Mouse (Mus musculus) hindbrain, embryonic 11.5 days (tissue): ENCODE data around the gene 1700008O03Rik. TPM values are rescaled to one million over a fixed set of nuclear protein-coding genes. Genes with fewer than 3 reads are reported as not detected.
A peak's percentile ranks its signal among the peaks of the same experiment; 100 is the strongest.

Experiments used
- ATAC-seq: fragments of 200-750 bp; cut with Nextera tagmentation; 2 replicates; pipeline ENCODE4 v1.8.0; 2017; ENCODE audit warnings: mild to moderate bottlenecking, moderate TSS enrichment, moderate library complexity; ENCODE audit not compliant: low FRiP score
- DNase-seq: peaks from one replicate; pipeline ENCODE4 v3.0.0-alpha.2; 2015; ENCODE audit warnings: low spot score
- H3K27ac ChIP-seq: fragments of 300-500 bp; sonication (generic); 2 replicates; pipeline ENCODE4 v1.5.1; 2014; ENCODE audit warnings: mild to moderate bottlenecking, low read depth, low read length
- H3K27me3 ChIP-seq: fragments of 300-500 bp; sonication (generic); 2 replicates; pipeline ENCODE4 v1.6.1; 2014; ENCODE audit warnings: mild to moderate bottlenecking, low read length, moderate library complexity, mixed read lengths; ENCODE audit not compliant: control insufficient read depth, insufficient read depth
- H3K36me3 ChIP-seq: fragments of 300-500 bp; sonication (generic); 2 replicates; pipeline ENCODE4 v1.6.1; 2014; ENCODE audit warnings: mild to moderate bottlenecking, low read length, moderate library complexity, mixed read lengths; ENCODE audit not compliant: control insufficient read depth, insufficient read depth
- H3K4me1 ChIP-seq: fragments of 300-500 bp; sonication (generic); replicated peaks from 2 replicates; pipeline ENCODE4 v1.6.1; 2014; ENCODE audit warnings: low read length, mixed read lengths; ENCODE audit not compliant: control insufficient read depth, insufficient read depth
- H3K4me2 ChIP-seq: fragments of 300-500 bp; sonication (generic); replicated peaks from 2 replicates; pipeline ENCODE4 v1.6.1; 2014; ENCODE audit warnings: mild to moderate bottlenecking, low read depth, low read length
- H3K4me3 ChIP-seq: fragments of 300-500 bp; sonication (generic); 2 replicates; pipeline ENCODE4 v1.5.1; 2014; ENCODE audit warnings: low read depth, low read length
- H3K9ac ChIP-seq: fragments of 300-500 bp; sonication (generic); 2 replicates; pipeline ENCODE4 v1.6.1; 2014; ENCODE audit warnings: low read depth, low read length
- H3K9me3 ChIP-seq: fragments of 300-500 bp; sonication (generic); 2 replicates; pipeline ENCODE4 v1.6.1; 2016; ENCODE audit warnings: low read length; ENCODE audit not compliant: control insufficient read depth
- WGBS: fragments of 180-500 bp; shearing (Covaris S2); extraction: QIAGEN DNeasy Blood & Tissue Kit; methylation state at CpG from one replicate; pipeline ENCODE4 v1.1.7; 2014; 5-methylcytosine and 5-hydroxymethylcytosine counted together
- polyA plus RNA-seq: library from polyadenylated mRNA; unstranded; fragments of >200 nt; fragmentation: Nextera tagmentation; extraction: Ambion mirVana; gene quantifications from 2 replicates; pipeline ENCODE4 v1.2.1, GENCODE M21; 2014

1700008O03Rik gene
- polyA plus RNA-seq, 1 experiment from 2014 or later: 1.4 TPM

DNA sequence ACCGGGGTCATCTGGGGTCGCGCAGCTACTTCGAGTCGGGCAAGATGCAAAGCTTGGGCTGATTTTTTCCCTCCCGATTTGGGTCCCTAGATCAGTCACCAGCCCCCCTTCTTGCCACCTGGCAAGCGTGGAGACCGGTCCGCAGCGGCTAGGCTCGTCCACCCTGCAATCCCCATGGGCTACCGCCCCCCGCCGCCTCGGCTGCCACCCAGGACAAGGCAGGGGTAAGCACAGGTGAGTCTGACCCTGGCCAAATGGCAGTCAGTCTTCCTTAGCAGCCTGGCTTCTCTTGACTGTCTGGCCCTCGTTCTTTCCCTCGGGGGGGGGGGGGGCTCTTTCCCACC, 932 bp downstream of the 1700008O03Rik start:
- Histone ChIP-seq H3K4me2 (peak overlapping the region; percentile 90), H3K4me3 (peak overlapping the region; percentile 45), H3K27ac (no peak overlapping the region), H3K9me3 (no peaks in the 10 kb centered on the region), H3K36me3 (no peaks in the 10 kb centered on the region), H3K27me3 (peaks cover 4% of the 10 kb centered on the region; the same call in 1 of the 2 replicates), H3K9ac (peak overlapping the region; percentile 29; the same call in 1 of the 2 replicates), H3K4me1 (no peaks in the 10 kb centered on the region; the same call in 1 of the 2 replicates)
- WGBS: under 1% methylated on average over 15 of the region's 17 CpGs
- DNase-seq (no peak), ATAC-seq (peak; percentile 73)

DNA sequence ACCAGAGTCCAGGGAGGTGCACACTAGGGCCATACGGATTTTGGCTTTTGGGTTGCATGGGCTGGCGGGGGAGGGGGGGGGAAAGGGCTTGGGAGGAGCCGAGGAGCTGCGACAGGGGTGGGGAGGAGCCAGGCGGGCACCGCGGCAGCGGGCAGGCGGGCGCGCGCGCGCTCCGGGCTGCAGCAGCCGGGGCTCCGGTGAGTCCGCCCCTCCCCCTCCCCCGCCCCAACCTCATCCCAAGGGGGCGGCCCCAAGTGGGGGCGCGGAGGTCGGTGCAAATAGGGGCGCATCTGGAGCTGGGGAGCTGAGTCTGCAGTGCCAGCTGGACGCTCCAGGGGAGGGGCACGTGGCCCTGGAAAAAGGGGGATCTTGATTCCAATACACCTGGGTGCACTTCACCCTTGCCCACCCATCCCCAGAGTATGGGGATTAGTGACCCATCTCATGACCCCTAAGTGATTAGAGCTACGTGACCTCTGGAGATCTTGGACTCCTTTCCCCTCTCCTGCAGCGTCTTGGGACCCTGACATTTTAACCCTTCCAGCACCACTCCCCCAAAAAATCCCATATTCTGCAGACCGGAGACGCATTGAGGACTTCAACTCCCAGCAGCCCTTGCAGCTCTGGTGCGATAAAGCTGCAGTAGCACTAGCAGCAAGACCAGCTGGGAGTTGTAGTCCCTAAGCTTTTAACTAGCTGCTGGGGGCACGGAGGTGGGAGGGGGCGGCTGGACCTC, 1.5 kb downstream of the 1700008O03Rik start, which contains the start of gene Syt3:
Gene Syt3 (plus strand): TSS at position 123 of the 736 bp plus-strand sequence.
- peak; percentile 87 for ATAC-seq
- peak; percentile 82 for DNase-seq
- peak within 1 kb of the TSS; percentile 45 for H3K4me3 ChIP-seq
- H3K27ac ChIP-seq: no peak within 1 kb of the TSS
- no peaks in the 10 kb centered on the region for H3K9me3 ChIP-seq
- WGBS: under 1% methylated on average over 24 of the region's 33 CpGs
- H3K4me1 ChIP-seq: no peaks in the 10 kb centered on the region; the same call in 1 of the 2 replicates
- H3K9ac ChIP-seq: peak within 1 kb of the TSS; percentile 40
- no peaks in the 10 kb centered on the region for H3K36me3 ChIP-seq
- H3K27me3 ChIP-seq: peaks cover 4% of the 10 kb centered on the region; the same call in 1 of the 2 replicates
- H3K4me2 ChIP-seq: peak within 1 kb of the TSS; percentile 90

DNA sequence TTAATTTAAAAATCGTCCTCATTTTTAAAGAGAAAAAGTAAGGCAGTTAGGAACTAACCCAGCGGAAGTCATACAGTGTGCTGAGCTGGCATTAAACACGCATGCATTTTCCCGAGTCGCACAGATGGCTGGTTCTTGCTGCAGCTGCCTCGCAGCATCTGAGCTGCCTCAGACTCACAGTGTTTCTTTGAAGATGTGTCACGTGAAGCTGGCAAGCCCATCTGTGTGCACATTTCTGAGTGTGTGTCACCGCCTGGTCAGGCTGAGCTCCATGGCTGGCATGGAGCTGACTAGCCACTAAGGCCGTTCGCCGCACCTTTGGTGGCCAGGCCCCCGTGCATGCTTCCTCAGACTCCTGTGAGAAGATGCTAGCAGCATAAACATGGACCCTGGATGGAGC, 3.1 kb downstream of the 1700008O03Rik start:
- peak overlapping the region; percentile 47; the same call in 1 of the 2 replicates for H3K27ac ChIP-seq
- H3K27me3 ChIP-seq: peaks cover 4% of the 10 kb centered on the region; the same call in 1 of the 2 replicates
- H3K4me1 ChIP-seq: no peaks in the 10 kb centered on the region; the same call in 1 of the 2 replicates
- H3K9ac ChIP-seq: no peak overlapping the region
- H3K4me2 ChIP-seq: no peak overlapping the region
- no peaks in the 10 kb centered on the region for H3K36me3 ChIP-seq
- ATAC-seq: no peak
- 77% methylated on average over 12 of the region's 12 CpGs for WGBS
- H3K4me3 ChIP-seq: no peak overlapping the region
- DNase-seq: peak; percentile 19
- no peaks in the 10 kb centered on the region for H3K9me3 ChIP-seq

DNA sequence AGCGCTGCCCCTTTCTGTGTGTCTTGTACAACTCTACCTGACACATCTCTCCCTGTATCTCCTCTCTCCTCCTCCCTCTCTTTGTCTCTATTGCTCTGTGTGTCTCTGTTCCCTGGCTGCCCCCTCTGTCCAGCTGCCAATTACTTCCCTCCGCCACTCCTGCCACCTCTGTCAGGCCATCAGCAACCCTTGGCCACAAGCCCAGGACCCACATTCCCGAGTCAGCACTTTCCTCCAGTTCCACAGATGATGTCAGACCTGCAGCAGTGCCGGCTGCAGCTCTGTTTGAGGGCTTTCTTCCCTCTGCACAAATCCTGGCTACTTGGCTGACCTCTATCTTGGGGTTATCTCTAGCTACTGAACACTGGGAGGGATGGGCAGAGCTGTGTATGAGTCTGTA, 7.3 kb downstream of the 1700008O03Rik start:
- Histone ChIP-seq H3K9ac (no peak overlapping the region), H3K36me3 (no peaks in the 10 kb centered on the region), H3K4me3 (no peak overlapping the region), H3K27ac (no peak overlapping the region), H3K4me1 (0 out of 2 replicates have a peak, but pooled peaks cover 5% of the 10 kb centered on the region), H3K4me2 (no peak overlapping the region), H3K27me3 (no peaks in the 10 kb centered on the region), H3K9me3 (no peaks in the 10 kb centered on the region)
- DNase-seq (no peak), ATAC-seq (no peak)
- WGBS: 67% methylated on average over 4 of the region's 4 CpGs

DNA sequence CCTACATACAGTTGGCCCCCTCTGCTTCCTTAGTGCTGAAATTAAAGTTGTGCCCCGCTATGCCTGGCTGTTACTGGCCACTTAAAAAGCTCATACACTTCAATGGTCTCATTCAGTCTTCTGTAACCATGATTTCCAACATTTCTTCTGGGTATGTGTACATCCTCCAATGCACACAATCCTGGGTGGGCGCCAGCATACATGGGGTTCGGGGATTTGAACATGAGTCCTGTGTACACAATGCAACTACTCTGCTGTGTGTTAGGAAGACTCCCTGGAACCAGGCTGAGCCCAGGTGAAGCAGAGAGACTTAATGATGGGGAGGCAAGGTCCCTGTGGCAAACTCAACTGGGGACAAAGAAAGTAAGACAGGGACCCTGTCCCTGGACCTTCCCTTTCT, 9.8 kb downstream of the 1700008O03Rik start:
- Histone ChIP-seq H3K36me3 (no peaks in the 10 kb centered on the region), H3K27me3 (no peaks in the 10 kb centered on the region), H3K4me1 (0 out of 2 replicates have a peak, but pooled peaks cover 5% of the 10 kb centered on the region), H3K4me3 (no peak overlapping the region), H3K9ac (no peak overlapping the region), H3K9me3 (no peaks in the 10 kb centered on the region), H3K27ac (no peak overlapping the region), H3K4me2 (no peak overlapping the region)
- no peak for ATAC-seq
- DNase-seq: no peak
- WGBS: 60% methylated on average over 3 of the region's 3 CpGs

DNA sequence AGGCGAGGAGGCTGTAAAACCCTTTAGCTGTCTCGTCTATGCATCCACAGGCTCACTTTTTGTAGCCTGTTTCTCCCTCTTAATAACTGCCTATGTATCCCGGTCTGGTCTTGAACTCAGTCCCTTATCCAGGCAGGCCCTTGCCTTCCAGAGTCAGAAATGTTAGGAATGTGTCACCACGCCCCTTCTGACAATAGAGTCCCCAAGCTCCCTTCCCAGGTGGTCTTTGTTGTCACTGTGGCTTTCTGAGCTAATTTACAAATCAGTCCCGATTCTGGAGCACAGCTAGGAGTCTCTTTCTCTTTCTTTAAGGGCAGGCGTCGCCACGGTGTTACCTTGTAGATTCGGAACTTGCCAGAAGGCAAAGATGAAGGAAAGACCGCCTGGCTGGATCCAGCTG, 10.4 kb downstream of the 1700008O03Rik start:
- peak; percentile 27; the same call in 1 of the 2 replicates for ATAC-seq

DNA sequence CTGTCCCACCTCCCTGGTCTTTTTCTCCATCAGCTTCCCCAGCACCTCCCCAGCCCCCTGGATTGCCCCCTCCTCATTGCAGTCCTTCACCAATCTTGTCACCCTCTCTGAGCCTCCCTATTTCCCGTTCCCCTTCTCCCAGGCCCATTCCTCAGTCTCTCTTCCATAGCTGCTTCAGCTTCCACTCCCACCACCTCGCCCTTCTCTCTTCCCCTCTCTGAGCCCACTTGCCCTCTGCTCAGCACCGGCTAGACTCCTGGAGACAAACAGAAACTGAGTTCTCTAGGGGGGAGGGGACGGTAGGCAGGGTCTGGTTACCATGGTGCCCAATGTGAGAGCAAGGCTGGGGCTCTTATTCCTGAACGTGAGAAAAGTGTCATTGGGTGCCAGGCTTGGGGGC, 10.9 kb downstream of the 1700008O03Rik start:
- H3K4me1 ChIP-seq: 0 out of 2 replicates have a peak, but pooled peaks cover 5% of the 10 kb centered on the region
- WGBS: 1% methylated on average over 5 of the region's 5 CpGs

More for the DNA sequence above, 10.4 kb downstream of the 1700008O03Rik start:
- WGBS: 1% methylated on average over 10 of the region's 10 CpGs
- H3K27ac ChIP-seq: peak overlapping the region; percentile 59
- no peaks in the 10 kb centered on the region for H3K36me3 ChIP-seq
- no peaks in the 10 kb centered on the region for H3K9me3 ChIP-seq
- H3K4me1 ChIP-seq: 0 out of 2 replicates have a peak, but pooled peaks cover 5% of the 10 kb centered on the region
- peak overlapping the region; percentile 72 for H3K4me2 ChIP-seq
- H3K9ac ChIP-seq: no peak overlapping the region
- no peaks in the 10 kb centered on the region for H3K27me3 ChIP-seq
- H3K4me3 ChIP-seq: peak overlapping the region; percentile 55
- DNase-seq: peak; percentile 52

DNA sequence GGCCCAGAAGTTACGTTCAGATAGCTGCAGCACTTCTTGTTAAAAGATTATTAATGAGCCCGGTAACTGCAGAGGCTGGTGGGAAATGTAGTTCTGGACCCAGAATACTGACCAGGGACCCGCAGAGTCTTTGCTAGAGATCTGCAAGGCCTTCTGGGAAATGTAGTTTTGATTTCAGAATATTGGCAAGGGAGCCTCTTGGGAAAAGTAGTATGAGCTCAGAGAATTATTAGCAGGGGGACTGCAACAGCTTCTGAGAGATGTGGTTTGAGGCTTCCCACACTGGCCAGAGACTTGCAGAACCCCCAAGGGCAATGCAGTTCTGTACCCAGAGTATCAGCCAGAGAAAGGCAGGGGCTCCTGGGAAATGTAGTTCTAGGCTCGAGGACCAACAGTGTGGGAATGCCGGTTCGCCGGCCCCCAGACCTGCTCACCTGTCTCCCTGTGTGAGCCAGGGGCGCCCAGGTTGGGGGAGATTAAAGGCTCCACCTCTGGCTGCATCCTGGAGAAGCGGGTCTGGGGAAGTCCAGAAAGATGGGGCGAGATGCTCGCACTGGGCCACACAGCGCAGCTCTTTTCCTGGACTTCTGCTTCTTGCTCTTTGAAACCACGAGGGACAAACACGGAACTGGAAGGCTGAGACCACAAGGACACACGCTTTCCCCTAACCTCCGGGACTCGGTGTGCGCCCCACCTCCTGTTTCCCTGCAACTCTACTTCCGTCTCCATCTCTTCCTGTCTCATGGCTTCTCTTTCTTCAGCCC, 11.5 kb downstream of the 1700008O03Rik start:
- Histone ChIP-seq H3K27me3 (no peaks in the 10 kb centered on the region), H3K4me1 (0 out of 2 replicates have a peak, but pooled peaks cover 5% of the 10 kb centered on the region), H3K9me3 (no peaks in the 10 kb centered on the region), H3K4me3 (peak overlapping the region; percentile 55), H3K9ac (peak overlapping the region; percentile 63), H3K36me3 (no peaks in the 10 kb centered on the region), H3K27ac (peak overlapping the region; percentile 59), H3K4me2 (peak overlapping the region; percentile 72)
- ATAC-seq (peak; percentile 91), DNase-seq (peak; percentile 87)
- 0% methylated on average over 19 of the region's 19 CpGs for WGBS

More for the DNA sequence above, 10.9 kb downstream of the 1700008O03Rik start:
- no peaks in the 10 kb centered on the region for H3K9me3 ChIP-seq
- H3K27me3 ChIP-seq: no peaks in the 10 kb centered on the region
- DNase-seq (peak; percentile 67), ATAC-seq (peak; percentile 61)
- peak overlapping the region; percentile 55 for H3K4me3 ChIP-seq
- H3K27ac ChIP-seq: peak overlapping the region; percentile 59
- peak overlapping the region; percentile 63 for H3K9ac ChIP-seq
- H3K4me2 ChIP-seq: peak overlapping the region; percentile 72
- H3K36me3 ChIP-seq: no peaks in the 10 kb centered on the region
